Mouse (Mus musculus) embryonic facial prominence, embryonic 13.5 days (tissue): Measurements from ENCODE around the gene Itpa. TPM values are rescaled to one million over a fixed set of nuclear protein-coding genes. Genes with fewer than 3 reads are reported as not detected.
A peak's percentile ranks its signal among the peaks of the same experiment; 100 is the strongest.
"Not testable (repeated sequence)": the region's sequence is repeated elsewhere in the genome, so short reads cannot be mapped to it uniquely, and the experiment has no call there.

Source experiments
- ATAC-seq: fragments of 200-750 bp; cut with Nextera tagmentation; 2 replicates; pipeline ENCODE4 v1.8.0; 2017; ENCODE audit warnings: low read depth; ENCODE audit not compliant: insufficient number of reproducible peaks, insufficient read depth, low FRiP score, low TSS enrichment
- H3K27ac ChIP-seq: fragments of 300-500 bp; sonication (generic); 2 replicates; pipeline ENCODE4 v1.5.1; 2015; ENCODE audit warnings: moderate library complexity, mild to moderate bottlenecking, inconsistent platforms
- H3K27me3 ChIP-seq: fragments of 300-500 bp; sonication (generic); 2 replicates; pipeline ENCODE4 v1.6.1; 2015; ENCODE audit warnings: mild to moderate bottlenecking, inconsistent platforms
- H3K36me3 ChIP-seq: fragments of 300-500 bp; sonication (generic); 2 replicates; pipeline ENCODE4 v1.6.1; 2015; ENCODE audit warnings: mild to moderate bottlenecking, inconsistent platforms
- H3K4me1 ChIP-seq: fragments of 300-500 bp; sonication (generic); 2 replicates; pipeline ENCODE4 v1.6.1; 2015; ENCODE audit warnings: inconsistent platforms
- H3K4me2 ChIP-seq: fragments of 300-500 bp; sonication (generic); 2 replicates; pipeline ENCODE4 v1.6.1; 2015; ENCODE audit warnings: moderate library complexity, mild to moderate bottlenecking, inconsistent platforms
- H3K4me3 ChIP-seq: fragments of 300-500 bp; sonication (generic); 2 replicates; pipeline ENCODE4 v1.5.1; 2015; ENCODE audit warnings: mild to moderate bottlenecking, inconsistent platforms
- H3K9ac ChIP-seq: fragments of 300-500 bp; sonication (generic); 2 replicates; pipeline ENCODE4 v1.6.1; 2015; ENCODE audit warnings: mild to moderate bottlenecking, inconsistent platforms
- H3K9me3 ChIP-seq: fragments of 300-500 bp; sonication (generic); 2 replicates; pipeline ENCODE4 v1.6.1; 2016; ENCODE audit warnings: inconsistent platforms
- WGBS: fragments of 180-500 bp; shearing (Covaris S2); methylation state at CpG from one replicate; pipeline ENCODE4 v1.1.7; 2015; ENCODE audit warnings: mixed read lengths; 5-methylcytosine and 5-hydroxymethylcytosine counted together
- polyA plus RNA-seq: library from polyadenylated mRNA; unstranded; fragments of >200 nt; fragmentation: Nextera tagmentation; extraction: Ambion mirVana; gene quantifications from 2 replicates; pipeline ENCODE4 v1.2.1, GENCODE M21; 2015

Itpa gene
- polyA plus RNA-seq, 1 experiment from 2014 or later: 126 TPM

- WGBS: 28% methylated on average over 16 of the region's 16 CpGs
- H3K4me1 ChIP-seq: peaks cover 38% of the 10 kb centered on the region
- no peaks in the 10 kb centered on the region for H3K36me3 ChIP-seq
- no peak for ATAC-seq
- H3K4me3 ChIP-seq: no peak overlapping the region
- H3K9ac ChIP-seq: peak overlapping the region; percentile 44
- no peaks in the 10 kb centered on the region for H3K9me3 ChIP-seq
- H3K4me2 ChIP-seq: no peak overlapping the region
- H3K27ac ChIP-seq: no peak overlapping the region
- H3K27me3 ChIP-seq: peaks cover 59% of the 10 kb centered on the region
Measured at GRCm38 (mm10) chr2:130638101-130638611, 29.3 kb upstream of the Itpa start.

- peaks cover 37% of the 10 kb centered on the region for H3K4me1 ChIP-seq
- H3K4me2 ChIP-seq: no peak overlapping the region
- no peak overlapping the region for H3K27ac ChIP-seq
- 84% methylated on average over 6 of the region's 6 CpGs for WGBS
- no peak overlapping the region for H3K9ac ChIP-seq
- no peaks in the 10 kb centered on the region for H3K9me3 ChIP-seq
- ATAC-seq: no peak
- H3K36me3 ChIP-seq: no peaks in the 10 kb centered on the region
- peaks cover 48% of the 10 kb centered on the region for H3K27me3 ChIP-seq
- H3K4me3 ChIP-seq: no peak overlapping the region
Measured at GRCm38 (mm10) chr2:130639276-130639675, 28.1 kb upstream of the Itpa start.

- no peaks in the 10 kb centered on the region for H3K9me3 ChIP-seq
- peaks cover 26% of the 10 kb centered on the region for H3K27me3 ChIP-seq
- peak overlapping the region; percentile 65 for H3K4me3 ChIP-seq
- H3K4me1 ChIP-seq: peaks cover 16% of the 10 kb centered on the region
- peak overlapping the region; percentile 75; the same call in 1 of the 2 replicates for H3K9ac ChIP-seq
- no peaks in the 10 kb centered on the region for H3K36me3 ChIP-seq
- H3K27ac ChIP-seq: no peak overlapping the region
- ATAC-seq: no peak
- 69% methylated on average over 6 of the region's 6 CpGs for WGBS
- H3K4me2 ChIP-seq: peak overlapping the region; percentile 93
Measured at GRCm38 (mm10) chr2:130641351-130642025, 25.9 kb upstream of the Itpa start.

GRCm38 (mm10) chr2:130642197-130642660 is 25.2 kb upstream of the Itpa start:
- H3K27ac ChIP-seq: 0 out of 2 replicates have a peak overlapping the region, but pooled peaks have one; percentile 60
- ATAC-seq: peak; percentile 41; the same call in 1 of the 2 replicates
- peaks cover 18% of the 10 kb centered on the region for H3K27me3 ChIP-seq
- WGBS: 0% methylated on average over 26 of the region's 27 CpGs
- H3K4me1 ChIP-seq: peaks cover 16% of the 10 kb centered on the region
- peak overlapping the region; percentile 65 for H3K4me3 ChIP-seq
- peaks cover 4% of the 10 kb centered on the region; the same call in 1 of the 2 replicates for H3K36me3 ChIP-seq
- no peaks in the 10 kb centered on the region for H3K9me3 ChIP-seq
- peak overlapping the region; percentile 93 for H3K4me2 ChIP-seq
- peak overlapping the region; percentile 75 for H3K9ac ChIP-seq

GRCm38 (mm10) chr2:130642684-130643369 is 24.6 kb upstream of the Itpa start, which contains the start of gene Lzts3:
TSS of gene Lzts3 (minus strand) at chr2:130642803.
- peaks cover 12% of the 10 kb centered on the region for H3K27me3 ChIP-seq
- H3K4me2 ChIP-seq: peak within 1 kb of the TSS; percentile 93
- peaks cover 15% of the 10 kb centered on the region for H3K4me1 ChIP-seq
- no peaks in the 10 kb centered on the region for H3K9me3 ChIP-seq
- 0 out of 2 replicates have a peak within 1 kb of the TSS, but pooled peaks have one; percentile 60 for H3K27ac ChIP-seq
- H3K36me3 ChIP-seq: peaks cover 4% of the 10 kb centered on the region; the same call in 1 of the 2 replicates
- peak; percentile 91 for ATAC-seq
- peak within 1 kb of the TSS; percentile 75 for H3K9ac ChIP-seq
- WGBS: 3% methylated on average over 40 of the region's 40 CpGs
- peak within 1 kb of the TSS; percentile 65 for H3K4me3 ChIP-seq

GRCm38 (mm10) chr2:130645198-130645597 is 22.2 kb upstream of the Itpa start:
- Histone ChIP-seq H3K27me3 (no peaks in the 10 kb centered on the region), H3K9me3 (no peaks in the 10 kb centered on the region), H3K4me3 (no peak overlapping the region), H3K4me1 (peaks cover 11% of the 10 kb centered on the region), H3K4me2 (no peak overlapping the region), H3K36me3 (peaks cover 15% of the 10 kb centered on the region; the same call in 1 of the 2 replicates), H3K27ac (no peak overlapping the region), H3K9ac (no peak overlapping the region)
- no peak for ATAC-seq
- 81% methylated on average over 4 of the region's 4 CpGs for WGBS

GRCm38 (mm10) chr2:130649028-130649427 is 18.4 kb upstream of the Itpa start:
- peaks cover 31% of the 10 kb centered on the region for H3K36me3 ChIP-seq
- not testable (repeated sequence) for H3K27me3 ChIP-seq, H3K9ac ChIP-seq, ATAC-seq, H3K4me2 ChIP-seq, H3K9me3 ChIP-seq, H3K4me1 ChIP-seq, H3K27ac ChIP-seq, H3K4me3 ChIP-seq
- WGBS: 81% methylated on average over 6 of the region's 6 CpGs

GRCm38 (mm10) chr2:130653303-130653702 is 14.1 kb upstream of the Itpa start:
- no peaks in the 10 kb centered on the region for H3K4me1 ChIP-seq

GRCm38 (mm10) chr2:130653760-130654159 is 13.7 kb upstream of the Itpa start:
- no peaks in the 10 kb centered on the region for H3K4me1 ChIP-seq
- H3K9ac ChIP-seq: no peak overlapping the region
- no peak overlapping the region for H3K4me3 ChIP-seq
- no peaks in the 10 kb centered on the region for H3K9me3 ChIP-seq
- H3K27me3 ChIP-seq: no peaks in the 10 kb centered on the region
- H3K36me3 ChIP-seq: peaks cover 72% of the 10 kb centered on the region
- ATAC-seq: no peak
- H3K27ac ChIP-seq: no peak overlapping the region
- 85% methylated on average over 1 of the region's 1 CpGs for WGBS
- H3K4me2 ChIP-seq: no peak overlapping the region

More at GRCm38 (mm10) chr2:130653303-130653702, 14.1 kb upstream of the Itpa start:
- H3K9ac ChIP-seq: no peak overlapping the region
- no peaks in the 10 kb centered on the region for H3K27me3 ChIP-seq
- H3K36me3 ChIP-seq: peaks cover 67% of the 10 kb centered on the region
- no peak for ATAC-seq
- 81% methylated on average over 2 of the region's 2 CpGs for WGBS
- H3K9me3 ChIP-seq: no peaks in the 10 kb centered on the region
- no peak overlapping the region for H3K4me2 ChIP-seq
- H3K4me3 ChIP-seq: no peak overlapping the region
- H3K27ac ChIP-seq: no peak overlapping the region

- H3K36me3 ChIP-seq: peaks cover 80% of the 10 kb centered on the region
- no peak overlapping the region for H3K4me2 ChIP-seq
- 93% methylated on average over 6 of the region's 6 CpGs for WGBS
- no peaks in the 10 kb centered on the region for H3K9me3 ChIP-seq
- H3K4me3 ChIP-seq: no peak overlapping the region
- ATAC-seq: no peak
- H3K27ac ChIP-seq: no peak overlapping the region
- H3K4me1 ChIP-seq: no peaks in the 10 kb centered on the region
- H3K9ac ChIP-seq: no peak overlapping the region
- H3K27me3 ChIP-seq: no peaks in the 10 kb centered on the region
Measured at GRCm38 (mm10) chr2:130655660-130656339, 11.6 kb upstream of the Itpa start.

- no peak overlapping the region for H3K4me3 ChIP-seq
- no peaks in the 10 kb centered on the region for H3K9me3 ChIP-seq
- H3K27me3 ChIP-seq: no peaks in the 10 kb centered on the region
- ATAC-seq: no peak
- H3K27ac ChIP-seq: no peak overlapping the region
- H3K9ac ChIP-seq: no peak overlapping the region
- H3K4me1 ChIP-seq: no peaks in the 10 kb centered on the region
- peaks cover 87% of the 10 kb centered on the region for H3K36me3 ChIP-seq
- WGBS: 92% methylated on average over 9 of the region's 9 CpGs
- no peak overlapping the region for H3K4me2 ChIP-seq
Measured at GRCm38 (mm10) chr2:130656536-130656935, 10.9 kb upstream of the Itpa start.
